Mouse (Mus musculus) left cerebral cortex, adult 8-10 months (tissue): ENCODE measurements around the gene Pwp2. TPM values are rescaled to one million over a fixed set of nuclear protein-coding genes. Genes with fewer than 3 reads are reported as not detected.
A peak's percentile ranks its signal among the peaks of the same experiment; 100 is the strongest.
"Not testable (repeated sequence)": the region's sequence is repeated elsewhere in the genome, so short reads cannot be mapped to it uniquely, and the experiment has no call there.

Source experiments
- DNase-seq, 2 experiments: peaks; one replicate each; pipeline ENCODE4 v3.0.0; 2022; ENCODE audit warnings: low spot score in 2 of 2
- total RNA-seq, 4 experiments: library from RNA; stranded (reverse); gene quantifications; 2 replicates each; pipeline ENCODE4 v1.2.4; 2022

The Pwp2 gene
- total RNA-seq, 4 experiments from 2014 or later, result 17.5 to 20.3 (median 19.2) TPM

GRCm38 (mm10) chr10:78143727-78144505, 41.0 kb downstream of the Pwp2 start:
- DNase-seq, result peak in 1 of 2 experiments; percentile 50

GRCm38 (mm10) chr10:78140843-78141242, 44.1 kb downstream of the Pwp2 start:
- no peak for DNase-seq

GRCm38 (mm10) chr10:78140251-78140600, 44.7 kb downstream of the Pwp2 start:
- no peak for DNase-seq

GRCm38 (mm10) chr10:78139572-78140250, 45.2 kb downstream of the Pwp2 start:
- DNase-seq, result no peak

- DNase-seq, result no peak
These were observed 46.0 kb downstream of the Pwp2 start for GRCm38 (mm10) chr10:78138812-78139523.

- no peak for DNase-seq
These were observed 47.8 kb downstream of the Pwp2 start for GRCm38 (mm10) chr10:78137191-78137590.

GRCm38 (mm10) chr10:78135947-78136346, 49.0 kb downstream of the Pwp2 start:
- DNase-seq, result no peak

GRCm38 (mm10) chr10:78134975-78135798, 49.8 kb downstream of the Pwp2 start:
- no peak for DNase-seq

- DNase-seq, result no peak
These were observed 50.5 kb downstream of the Pwp2 start for GRCm38 (mm10) chr10:78134400-78134799.

GRCm38 (mm10) chr10:78129998-78130397, 55.0 kb downstream of the Pwp2 start:
- DNase-seq, result no peak

- no peak for DNase-seq
These were observed 55.5 kb downstream of the Pwp2 start for GRCm38 (mm10) chr10:78129423-78129822.

- no peak for DNase-seq
These were observed 56.3 kb downstream of the Pwp2 start for GRCm38 (mm10) chr10:78128647-78129046.

GRCm38 (mm10) chr10:78127931-78128330, 57.0 kb downstream of the Pwp2 start:
- DNase-seq, result no peak

GRCm38 (mm10) chr10:78127046-78127870, 57.7 kb downstream of the Pwp2 start:
- no peak for DNase-seq

GRCm38 (mm10) chr10:78126311-78126710, 58.6 kb downstream of the Pwp2 start:
- no peak for DNase-seq

- not testable (repeated sequence) for DNase-seq
These were observed 59.9 kb downstream of the Pwp2 start for GRCm38 (mm10) chr10:78125061-78125460.

- not testable (repeated sequence) for DNase-seq
These were observed 60.8 kb downstream of the Pwp2 start for GRCm38 (mm10) chr10:78124137-78124536.
